Mouse (Mus musculus) kidney, postnatal 36 days (tissue): ENCODE results near the gene Ednrb.
"Not testable (repeated sequence)": the region's sequence is repeated elsewhere in the genome, so short reads cannot be mapped to it uniquely, and the experiment has no call there.

Experiments used
- DNase-seq, 2 experiments: peaks; one replicate each; pipeline ENCODE4 v3.0.0; 2021 to 2022; ENCODE audit warnings: mixed read lengths in 2 of 2

Gene Ednrb

DNA sequence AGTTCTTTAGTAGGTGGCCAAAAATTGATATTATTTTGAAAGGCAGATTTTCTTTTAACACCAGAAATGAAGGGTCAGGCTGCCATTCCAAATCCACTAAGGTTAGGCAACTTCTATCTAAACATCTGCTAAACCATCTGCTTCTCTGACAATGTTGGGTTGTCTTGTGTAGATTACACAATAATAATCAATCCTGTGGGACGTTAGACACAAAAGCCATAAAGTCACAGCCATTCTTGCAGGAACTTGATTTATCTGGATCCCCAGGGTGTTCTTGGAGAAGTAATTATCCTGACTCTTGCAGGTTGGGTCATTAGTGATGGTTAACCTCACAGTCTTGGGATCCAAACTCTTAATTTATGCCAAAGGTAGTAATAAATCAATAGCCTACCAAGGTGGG, 21.6 kb downstream of the Ednrb start:
- no peak for DNase-seq

DNA sequence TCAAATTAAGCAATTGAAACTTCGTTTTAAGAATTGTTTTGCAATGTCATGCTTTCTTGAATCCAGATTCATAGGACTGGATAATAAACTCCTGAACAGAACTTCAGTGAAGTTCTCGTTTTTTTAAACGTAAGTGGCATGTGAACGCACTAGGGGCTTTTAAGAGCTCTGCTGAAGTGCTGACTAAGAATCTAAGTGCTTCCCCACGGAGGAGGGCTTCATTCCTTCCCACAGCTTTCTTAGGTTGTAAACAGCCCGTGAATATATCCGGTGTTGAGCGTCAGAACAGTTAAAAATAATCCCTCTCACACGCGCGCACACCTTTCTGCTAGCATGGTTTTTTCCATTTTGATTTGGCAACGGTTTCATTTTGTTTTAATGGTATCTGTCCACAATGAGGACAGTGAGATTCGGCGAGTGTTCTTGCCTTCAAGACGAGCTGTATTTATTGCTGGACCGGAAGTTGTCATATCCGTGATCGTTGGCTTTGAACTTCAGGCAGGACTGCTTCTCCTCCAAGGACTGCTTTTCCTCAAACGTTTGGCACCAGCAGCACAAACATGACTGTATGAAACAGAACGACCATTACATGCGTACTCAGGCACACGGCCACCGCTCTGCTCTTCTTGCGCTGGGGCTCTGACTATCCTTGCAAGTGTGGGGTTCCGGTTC, 27.4 kb downstream of the Ednrb start:
- DNase-seq: peak; percentile 52 to 84

DNA sequence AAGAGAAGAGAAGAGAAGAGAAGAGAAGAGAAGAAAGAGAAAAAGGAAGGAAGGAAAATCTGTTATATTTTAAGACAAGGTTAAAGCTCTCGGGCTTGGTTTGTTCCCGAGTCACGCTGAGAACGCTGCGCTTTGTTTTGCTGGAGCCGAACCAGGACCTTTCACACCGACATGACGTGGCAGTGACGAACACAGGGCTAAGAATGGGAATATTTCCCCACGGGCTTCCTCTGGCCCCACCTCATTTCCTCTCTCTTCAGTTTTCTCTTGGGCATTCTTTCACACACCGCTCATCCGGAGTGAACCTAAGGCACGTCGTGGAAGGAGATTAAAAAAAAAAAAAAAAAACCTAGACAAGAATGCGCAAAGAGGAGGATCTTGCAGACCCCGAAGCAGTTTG, 28.7 kb downstream of the Ednrb start:
- DNase-seq: peak; percentile 78 to 84

DNA sequence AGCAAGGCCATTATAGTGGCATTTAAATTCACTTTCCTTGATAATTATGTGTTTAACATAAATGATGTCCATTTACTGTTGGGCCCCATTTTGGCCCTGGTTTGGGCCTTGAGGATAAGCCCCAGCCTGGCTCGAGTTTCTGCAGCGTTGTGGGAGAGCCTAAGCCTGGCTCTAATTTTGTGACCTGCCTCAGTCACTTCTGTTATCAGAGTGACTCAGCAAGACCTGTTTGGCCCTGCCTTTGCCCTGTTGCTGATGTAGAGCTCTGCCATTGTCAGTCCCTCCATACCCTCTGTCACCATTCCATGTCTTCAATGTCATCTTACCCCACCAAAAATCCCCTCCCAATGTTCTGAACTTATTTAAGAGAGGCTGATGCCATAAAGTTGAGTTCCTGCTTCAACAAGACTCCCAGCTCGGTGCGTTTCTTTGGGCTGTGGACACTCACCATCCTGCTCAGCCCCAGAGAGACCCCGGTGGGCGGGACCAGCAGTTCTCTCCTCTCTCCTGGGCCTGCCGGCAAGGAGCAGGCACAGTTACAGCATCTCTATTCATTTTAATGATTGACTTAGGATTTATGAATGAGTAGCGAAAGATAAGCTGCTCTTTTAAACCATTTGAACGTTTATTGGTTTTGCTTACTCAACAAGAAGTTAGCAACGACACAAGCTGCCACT, 30.0 kb downstream of the Ednrb start:
- no peak for DNase-seq

DNA sequence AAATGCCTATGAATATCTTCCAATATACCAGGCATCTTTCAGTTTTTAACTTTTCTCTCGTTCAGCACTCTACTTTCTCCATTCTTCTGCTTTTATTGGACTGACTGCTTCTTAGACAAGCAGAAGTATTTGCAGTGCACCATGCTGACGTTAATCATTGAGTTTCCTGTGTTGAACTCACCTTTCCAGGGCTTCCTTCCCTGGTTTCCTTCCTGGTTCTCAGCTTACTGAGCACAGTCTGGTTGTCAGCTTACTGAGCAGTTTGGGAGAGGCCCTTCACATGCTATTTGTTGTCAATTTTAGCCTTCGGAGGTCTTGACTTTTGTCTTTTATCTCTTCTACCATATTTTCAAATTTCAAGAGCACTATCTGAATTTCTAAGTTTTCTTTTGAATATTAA, 31.0 kb downstream of the Ednrb start:
- peak in 1 of 2 experiments; percentile 54 for DNase-seq

DNA sequence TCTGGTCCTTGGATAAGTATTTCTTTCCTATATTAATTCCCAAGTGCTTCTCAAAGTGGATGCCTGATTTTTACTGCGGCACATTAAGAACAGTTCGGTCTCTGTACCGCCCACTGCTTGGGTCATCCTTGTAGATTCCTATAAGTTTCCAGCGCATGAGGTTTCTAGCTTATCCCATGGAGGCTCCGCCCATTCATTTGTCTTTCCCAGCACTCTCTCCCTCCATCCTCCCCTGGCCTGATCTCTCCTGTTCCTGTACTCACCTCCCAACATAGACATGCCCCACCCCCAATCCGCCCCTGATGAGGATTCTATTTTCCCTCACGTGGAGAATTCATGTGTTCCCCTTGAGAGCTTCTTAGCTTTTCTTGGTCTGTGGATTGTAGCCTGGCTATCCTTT, 32.9 kb downstream of the Ednrb start:
- no peak for DNase-seq

DNA sequence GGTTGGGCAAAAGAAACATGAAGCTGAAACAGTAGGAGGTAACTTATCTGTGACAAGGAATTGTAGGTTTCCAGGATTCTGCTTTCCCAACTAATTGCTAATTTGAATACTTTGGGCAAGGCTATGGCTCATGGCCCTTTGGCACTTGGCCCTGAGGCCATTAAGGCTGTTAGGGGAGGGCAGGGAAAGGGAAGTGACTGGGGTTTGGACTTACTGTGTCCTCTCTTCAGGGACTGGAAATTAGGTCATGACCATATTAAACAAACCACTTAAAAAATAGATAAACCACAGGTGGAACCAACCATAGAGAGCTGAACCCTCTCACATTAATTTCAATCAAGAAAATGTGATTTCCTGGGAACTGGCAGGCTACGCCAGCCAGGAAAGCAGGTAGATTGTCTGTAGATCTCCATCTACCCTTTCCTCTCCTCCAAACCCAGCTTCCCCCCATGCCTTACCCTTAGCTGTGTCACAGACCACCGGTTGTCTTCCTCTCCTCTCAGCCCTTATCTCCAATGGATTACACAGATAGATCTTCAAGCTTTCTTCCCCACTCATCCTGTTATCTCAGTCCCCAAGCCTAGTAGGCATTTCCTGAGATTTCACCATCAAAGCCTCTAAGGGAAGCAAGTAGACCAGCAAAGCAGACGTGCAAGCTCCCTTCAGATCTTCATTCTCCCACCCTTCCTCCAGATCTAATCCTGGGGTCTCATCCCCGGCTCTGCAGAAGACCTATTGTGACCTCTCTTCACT, 40.1 kb downstream of the Ednrb start:
- DNase-seq: peak; percentile 16 to 35

DNA sequence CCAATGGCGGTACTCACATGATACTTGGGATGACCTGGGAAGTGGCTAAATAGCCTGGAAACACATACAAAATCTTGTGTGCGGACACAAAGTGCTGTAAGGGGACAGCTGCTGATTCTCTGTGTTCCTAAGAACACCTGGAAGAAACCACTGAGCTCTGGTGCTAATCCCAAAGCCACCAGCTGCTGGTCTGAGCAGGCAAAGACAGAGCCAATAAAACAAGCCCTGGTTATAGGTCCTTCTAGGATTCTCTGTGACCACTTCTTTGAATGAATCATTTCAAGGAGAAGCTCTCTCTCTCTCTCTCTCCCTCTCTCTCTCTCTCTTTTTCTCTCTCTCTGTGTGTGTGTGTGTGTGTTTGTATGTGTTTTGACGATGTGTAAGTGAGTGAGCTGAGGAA, 47.1 kb downstream of the Ednrb start:
- no peak for DNase-seq

DNA sequence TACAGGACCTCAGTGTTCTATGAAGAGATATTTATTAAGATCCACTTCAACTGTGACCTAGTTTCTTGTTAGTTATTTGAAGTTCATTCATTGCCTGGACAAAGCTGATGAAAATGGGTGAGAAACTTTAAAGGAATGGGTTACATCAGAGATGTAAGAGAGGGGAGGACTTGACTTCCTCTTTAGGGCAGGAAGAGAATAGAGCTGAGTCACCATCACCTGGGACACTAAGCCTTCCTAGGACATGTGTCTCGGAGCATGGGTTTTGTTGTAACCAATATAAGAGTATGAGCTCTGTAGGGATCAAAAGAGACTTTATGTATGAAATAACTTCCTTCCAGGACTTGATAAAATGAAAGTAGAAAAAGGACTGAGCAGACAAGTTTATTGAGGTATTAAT, 48.6 kb downstream of the Ednrb start:
- DNase-seq: no peak

DNA sequence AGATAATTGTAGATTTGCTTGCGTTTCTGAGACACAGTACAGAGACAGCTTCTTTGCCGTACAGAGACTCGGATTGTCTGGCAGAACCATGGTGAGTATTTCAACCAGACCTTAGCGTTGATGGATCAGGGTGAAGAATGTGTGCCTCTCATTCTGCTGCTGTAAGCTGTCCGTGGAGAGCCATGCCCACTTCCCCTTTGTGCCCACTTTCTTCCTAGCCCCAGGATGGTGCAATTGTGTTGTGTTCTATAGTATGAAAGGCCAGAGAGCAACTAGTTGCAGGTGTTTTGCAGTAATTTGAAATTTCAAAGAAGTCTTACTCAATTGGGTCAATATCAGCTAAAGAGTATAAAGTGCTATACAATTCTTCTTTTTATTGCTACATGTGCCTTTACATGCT, 50.8 kb downstream of the Ednrb start:
- no peak for DNase-seq

DNA sequence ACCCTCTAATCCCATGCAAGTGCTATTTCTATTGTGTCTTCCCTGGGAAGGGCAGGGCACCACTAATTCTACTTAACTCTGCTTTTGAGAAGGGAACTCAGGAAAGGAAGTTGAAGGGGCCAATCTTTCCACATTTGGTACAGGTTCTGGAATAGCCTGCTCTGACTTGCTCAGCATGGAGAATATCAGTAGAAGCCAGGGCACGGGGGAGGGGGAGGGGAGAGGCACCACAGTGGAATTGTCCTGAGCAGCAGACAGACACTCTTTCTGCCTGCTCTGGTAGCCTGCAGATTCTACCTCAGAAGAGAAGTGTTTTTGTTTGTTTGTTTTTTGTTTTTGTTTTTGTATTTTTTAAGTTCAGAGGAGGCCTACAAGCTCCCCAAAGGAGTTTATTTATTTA, 51.5 kb downstream of the Ednrb start:
- no peak for DNase-seq

DNA sequence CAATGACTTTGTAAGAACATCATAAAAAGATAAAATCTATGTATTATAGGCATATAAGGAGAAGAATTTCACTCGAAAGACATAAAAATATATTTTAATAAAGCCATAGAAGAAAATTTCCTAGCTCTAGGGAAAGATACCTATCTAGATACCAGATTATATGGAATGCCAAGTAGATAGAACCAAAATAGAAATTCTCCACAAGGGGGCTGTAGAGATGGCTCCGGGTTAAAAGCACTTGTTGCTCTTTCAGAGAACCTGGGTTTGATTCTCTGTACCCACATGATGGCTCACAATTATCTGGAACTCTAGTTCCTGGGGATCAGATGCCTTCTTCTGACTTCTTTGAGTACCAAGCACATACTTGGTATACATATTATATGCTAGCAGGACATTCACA, 56.7 kb downstream of the Ednrb start:
- peak in 1 of 2 experiments; percentile 12 for DNase-seq

DNA sequence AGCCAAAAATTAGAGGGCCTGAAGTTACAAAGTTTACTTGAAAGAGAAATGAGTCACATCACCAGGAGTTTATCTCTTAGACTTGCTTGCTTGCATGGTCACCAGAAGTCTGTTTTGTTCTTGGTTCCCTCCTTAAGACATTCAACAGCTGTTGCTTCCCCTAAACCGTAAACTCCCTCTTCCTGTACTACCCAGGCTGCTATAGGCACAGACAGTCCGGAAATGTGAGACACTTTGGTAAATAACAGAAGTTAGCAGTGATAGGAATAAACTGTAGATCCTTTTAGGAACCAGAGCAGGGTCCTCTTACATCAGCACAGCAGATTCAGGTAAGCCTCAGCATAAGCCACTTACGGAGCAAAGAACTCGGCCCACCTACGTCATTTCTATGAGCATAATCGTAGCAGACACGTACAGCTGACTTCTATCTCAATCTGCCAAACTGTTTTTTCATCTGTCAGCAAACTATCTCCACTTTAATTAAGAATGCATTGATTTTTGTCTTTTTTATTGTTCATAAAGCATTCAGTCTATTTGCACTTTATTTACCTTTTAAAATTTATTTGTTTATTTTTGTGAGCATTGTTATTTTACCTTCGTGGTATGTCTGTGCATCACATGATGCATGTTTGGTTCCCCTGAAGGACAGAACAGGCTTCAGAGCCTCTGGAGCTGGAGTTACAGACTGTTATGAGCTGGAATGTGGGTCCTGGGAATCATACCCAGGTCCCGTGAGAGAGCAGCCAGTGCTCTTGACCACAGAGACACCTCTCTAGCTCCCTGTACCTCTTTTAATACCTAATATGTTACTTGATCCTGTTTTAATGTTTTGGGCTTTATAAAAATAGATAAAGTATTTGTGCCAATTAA, 58.9 kb downstream of the Ednrb start:
- no peak for DNase-seq

DNA sequence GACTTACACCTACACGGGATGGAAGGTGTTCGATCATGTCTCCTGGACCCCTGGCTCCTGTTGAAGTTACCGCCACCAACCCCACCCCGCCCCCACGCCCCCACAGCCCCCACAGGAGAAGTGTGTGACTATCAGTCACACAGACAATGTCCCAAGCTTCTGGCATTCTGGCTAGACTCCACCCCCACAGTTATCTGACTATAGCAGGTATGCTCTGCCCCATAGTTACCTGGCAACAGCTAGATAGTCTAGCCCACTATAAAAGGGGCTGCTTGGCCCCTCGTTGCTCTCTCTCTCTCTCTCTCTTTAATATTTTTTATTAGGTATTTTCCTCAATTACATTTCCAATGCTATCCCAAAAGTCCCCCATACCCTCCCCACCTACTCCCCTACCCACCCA, 63.9 kb downstream of the Ednrb start:
- not testable (repeated sequence) for DNase-seq

DNA sequence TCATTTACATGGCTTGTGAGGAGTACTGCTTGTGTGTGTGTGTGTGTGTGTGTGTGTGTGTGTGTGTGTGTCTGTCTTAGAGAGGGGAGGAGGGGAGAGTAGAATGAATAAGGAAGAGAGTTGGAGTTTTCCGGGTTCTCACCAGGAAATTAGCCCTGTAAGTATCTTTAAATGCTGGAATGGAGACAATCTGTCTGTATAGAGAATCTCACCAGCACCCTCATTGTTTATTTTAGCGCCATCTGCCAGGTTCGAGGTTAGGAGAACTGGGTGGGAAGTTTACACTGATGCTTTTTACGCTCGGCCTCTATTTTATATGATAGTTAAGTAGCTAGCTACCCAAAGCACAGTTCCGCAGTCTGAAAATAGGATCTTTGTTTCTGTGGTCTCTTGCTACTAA, 64.9 kb downstream of the Ednrb start:
- DNase-seq: no peak

DNA sequence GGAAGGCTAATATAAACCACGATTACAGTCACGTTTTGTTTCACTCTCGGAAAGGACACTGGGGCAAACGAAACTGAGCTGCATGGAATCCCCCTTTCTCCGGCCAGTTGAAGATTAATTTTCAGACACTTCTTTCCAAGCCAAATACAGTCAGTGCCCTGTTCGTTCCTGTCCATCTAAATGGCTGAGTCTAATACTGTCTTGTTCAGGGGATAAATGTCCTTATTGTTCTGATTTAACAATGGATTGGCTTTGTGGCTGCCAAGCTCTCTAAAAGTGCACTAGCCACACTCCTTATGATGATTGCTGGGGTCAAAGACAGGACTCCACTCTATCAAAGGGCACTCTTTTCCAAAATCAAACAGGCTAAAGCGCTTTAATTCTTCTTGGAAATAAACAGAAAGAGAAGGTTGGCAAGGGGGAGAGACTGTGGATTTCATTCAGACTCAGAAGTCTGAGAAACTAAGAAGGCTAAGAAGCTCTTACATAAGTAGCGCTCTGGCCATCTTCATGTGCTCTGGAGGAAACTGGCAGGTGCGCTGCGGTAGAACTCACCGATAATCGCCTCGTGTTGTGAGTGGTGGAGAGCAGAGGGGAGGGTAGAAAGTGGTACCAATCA, 65.6 kb downstream of the Ednrb start:
- peak; percentile 9 to 38 for DNase-seq

DNA sequence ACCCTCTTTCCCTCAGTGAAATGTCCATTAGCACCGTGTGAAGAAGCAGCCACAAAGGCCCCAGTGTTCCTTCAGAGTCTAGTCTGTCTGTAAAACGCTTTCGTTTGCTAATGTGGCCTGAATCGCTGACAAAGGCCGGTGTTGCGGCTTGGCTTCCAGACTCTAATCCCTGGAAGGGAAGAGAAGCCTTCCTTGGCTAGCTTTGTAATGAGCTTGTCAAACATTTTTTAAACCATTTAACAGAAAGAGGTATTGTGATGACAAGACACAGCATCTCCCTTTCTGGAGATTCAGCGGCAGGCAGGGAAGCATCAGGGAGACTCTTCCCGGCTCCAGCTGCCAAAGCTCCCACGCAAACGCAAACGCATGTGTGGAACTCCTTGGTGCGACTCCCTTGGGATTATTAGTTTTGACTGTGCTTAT, 66.2 kb downstream of the Ednrb start:
- DNase-seq: peak in 1 of 2 experiments; percentile 40

DNA sequence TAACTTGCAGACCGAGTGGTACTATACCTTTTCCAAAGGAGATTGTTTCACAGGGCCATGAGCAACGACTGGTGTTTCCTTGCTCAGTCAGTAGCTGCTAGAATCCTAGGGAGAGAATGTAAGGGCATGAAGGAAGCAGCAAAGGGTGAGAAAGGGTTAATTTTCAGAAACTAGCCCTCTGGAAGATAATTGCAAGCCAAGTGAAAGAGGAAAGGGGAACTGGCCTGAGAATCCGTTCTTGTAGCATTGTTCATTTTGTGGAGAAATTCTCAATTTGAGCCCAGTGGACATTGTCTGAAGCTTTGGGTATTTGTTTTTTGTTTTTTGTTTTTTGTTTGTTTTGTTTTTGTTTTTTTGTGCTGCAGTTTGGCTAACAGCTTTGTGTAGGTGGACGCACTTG, 66.8 kb downstream of the Ednrb start:
- DNase-seq: no peak

DNA sequence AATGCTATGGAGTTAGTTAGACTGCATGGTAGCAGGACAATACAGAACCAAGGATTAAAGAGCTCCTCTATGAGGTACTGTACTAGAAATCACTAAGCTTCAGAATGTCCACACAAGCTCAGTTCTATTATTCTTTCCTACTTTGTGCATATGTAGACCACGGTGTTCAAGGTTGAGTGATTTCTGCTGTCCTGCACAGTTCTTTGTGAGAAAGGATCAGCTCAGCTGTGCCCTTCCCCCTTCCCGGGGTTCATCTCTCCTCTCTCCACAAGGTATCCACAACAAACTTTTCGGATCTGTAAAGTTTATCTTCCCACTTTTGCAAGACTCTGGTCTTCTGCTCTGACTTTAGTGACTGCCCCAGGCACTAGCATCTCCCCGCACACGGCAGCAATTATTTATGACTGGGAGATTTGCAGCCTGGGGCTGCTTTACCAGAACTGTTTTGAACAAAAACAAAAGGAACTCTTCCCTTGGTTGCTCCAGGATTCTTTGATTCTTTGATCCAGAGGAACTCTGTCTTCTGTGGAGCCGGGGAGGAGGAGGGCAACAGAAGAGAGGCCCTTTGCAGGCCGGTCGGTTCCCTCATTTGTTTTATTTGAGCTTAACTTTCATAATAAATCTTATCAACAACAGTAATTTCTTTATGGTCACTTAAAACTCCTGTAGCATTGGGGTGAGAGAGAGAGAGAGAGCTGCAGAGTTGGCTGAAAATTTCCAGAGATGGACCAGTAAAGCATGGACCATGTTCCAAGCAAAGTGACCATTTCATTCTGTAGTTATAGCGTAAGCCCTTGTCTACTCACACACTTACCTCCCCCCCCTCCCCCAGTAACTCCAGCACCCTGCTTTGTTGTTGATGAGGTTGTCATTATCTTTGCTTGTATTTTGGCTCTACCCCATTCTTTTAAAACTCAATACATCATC, 74.6 kb downstream of the Ednrb start:
- DNase-seq: no peak

DNA sequence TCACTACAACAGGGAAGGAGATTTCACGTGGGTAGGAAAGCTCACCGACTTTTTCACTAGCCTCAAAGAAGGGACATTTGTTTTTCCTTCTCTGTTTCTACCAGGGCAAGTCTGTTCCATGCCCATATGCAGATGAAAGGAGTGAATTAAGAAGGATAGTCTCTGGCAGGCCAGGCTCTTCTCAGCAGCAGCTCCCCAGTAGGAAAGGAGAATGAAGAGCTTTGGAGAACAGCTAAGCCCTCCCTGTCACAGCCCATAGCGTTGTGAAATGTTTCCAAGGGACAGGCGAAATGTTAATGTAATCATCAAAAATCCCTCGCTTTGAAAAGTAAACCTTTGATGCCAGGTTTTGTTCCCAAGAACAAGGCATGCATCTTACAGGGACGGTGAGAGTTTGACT, 76.7 kb downstream of the Ednrb start:
- DNase-seq: no peak
